Mouse (Mus musculus) spleen, postnatal 14 days (tissue): ENCODE data around the gene Zfp941.

Experiments used
- DNase-seq, 2 experiments: peaks; one replicate each; pipeline ENCODE4 v3.0.0; 2021 to 2022; ENCODE audit warnings: low spot score in 2 of 2

Zfp941 gene

GRCm38 (mm10) chr7:140840750-140841735, 19.1 kb upstream of the Zfp941 start:
- DNase-seq = no peak

- no peak for DNase-seq
Observed at GRCm38 (mm10) chr7:140839556-140839955, 17.6 kb upstream of the Zfp941 start.

DNA sequence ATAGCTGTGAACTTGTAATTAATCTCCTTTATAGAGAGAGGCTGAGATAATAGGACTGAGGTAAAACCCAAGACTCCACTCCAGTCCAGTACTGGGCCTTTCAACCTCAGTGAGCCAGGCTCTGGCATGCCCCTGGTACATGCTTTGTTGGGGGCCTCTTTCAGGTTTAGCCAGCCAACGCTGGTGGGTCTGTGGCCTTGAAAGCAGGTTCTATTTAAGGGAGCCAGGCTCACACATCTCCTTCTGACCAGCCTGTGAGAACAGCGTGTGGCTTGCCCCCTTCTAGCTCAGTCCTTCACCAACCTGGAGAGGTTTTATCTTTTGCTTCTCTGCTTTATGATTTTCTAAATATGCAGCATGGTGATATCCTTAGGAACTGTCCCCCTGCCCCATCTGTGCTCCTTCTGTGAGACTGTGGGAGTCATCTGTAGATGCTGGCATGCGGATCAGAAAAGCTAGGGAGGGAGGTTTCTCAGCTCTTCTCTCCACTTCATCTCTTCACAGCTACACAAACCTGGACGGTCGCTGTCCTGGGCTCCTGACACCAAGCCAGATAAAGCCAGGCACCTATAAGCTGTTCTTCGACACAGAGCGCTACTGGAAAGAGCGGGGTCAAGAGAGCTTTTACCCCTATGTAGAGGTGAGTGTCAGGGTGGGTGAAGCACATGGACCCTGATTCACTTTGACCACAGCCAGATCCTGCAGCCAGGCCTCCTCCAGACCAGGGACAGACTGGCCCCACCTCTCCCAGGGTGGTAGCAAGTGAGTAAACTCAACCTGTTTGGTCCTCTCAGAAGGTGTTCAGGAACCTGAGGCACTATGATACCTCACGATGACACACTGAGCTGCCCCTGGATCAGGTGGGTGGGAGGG, 14.5 kb upstream of the Zfp941 start:
- DNase-seq = no peak

DNA sequence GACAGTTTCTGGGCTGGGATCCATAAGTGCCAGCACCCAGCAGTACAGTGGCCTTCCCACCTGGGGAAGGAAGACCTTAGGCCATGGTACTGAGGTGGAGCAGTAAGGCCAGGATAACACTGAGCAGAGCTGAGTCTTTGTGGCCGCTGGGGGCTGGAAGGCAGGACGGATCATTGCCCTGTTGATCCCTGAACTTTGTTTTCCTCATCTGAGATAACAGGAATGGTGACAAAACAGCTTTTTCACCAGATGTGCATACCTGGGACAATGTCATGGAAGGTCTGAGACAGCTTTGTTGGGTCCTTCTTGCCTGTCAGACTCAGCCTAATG, 13.7 kb upstream of the Zfp941 start:
- no peak for DNase-seq

DNA sequence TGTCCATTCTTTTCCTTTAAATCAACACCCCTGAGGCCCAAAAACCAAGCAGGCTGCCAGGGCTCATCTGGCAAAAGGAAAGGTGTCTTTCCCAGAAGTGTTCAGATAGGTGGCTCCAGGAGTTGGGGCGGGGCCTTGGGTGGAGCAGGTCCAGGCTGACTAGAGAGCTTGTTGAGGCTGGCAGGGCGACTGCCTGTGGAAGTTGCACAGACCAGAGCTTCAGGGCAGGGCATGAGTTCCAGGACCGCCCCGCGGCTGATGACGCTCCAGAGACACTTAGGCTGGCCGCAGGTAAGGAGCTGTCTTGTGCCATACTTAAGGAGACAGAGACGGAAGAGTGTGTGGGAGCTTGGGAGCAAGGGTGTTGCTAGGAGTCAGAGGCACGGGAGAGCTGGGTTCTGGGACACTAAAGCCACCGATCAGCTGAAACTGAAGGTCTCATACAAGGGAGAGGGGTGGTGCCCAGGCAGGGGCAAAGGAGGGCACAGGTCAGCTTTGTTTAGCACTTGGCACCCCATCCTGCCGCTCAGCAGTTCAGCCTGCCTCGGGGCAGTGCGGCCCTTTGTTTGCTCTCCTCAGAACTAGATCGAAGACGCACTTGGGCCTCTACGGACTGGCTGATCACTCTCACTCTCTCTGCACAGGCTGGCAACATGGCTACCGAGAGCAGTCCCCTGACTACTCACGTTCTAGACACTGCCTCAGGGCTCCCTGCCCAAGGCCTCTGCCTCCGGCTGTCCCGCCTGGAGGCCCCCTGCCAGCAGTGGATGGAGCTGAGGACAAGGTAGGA, 13.2 kb upstream of the Zfp941 start, which contains the start of gene Urah:
Gene Urah (plus strand): TSS at position 51 of the 790 bp plus-strand sequence.
- DNase-seq = no peak

DNA sequence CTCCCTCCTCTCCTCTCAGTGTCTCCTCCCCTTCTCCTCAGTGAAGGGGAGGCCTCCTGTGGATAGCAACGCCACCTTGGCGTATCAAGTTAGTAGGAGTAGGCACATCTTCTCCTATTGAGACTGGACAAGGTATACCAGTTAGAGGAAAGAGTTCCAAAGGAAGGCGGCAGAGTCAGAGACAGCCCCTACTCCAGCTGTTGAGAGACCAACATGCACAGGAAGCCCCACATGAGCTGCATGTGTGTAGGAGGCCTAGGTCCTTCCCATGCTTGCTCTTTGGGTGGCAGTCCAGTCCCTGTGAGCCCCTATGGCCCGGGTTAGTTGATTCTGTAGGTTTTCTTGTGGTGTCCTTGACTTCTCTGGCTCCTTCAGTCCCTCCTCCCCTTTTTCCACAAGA, 11.4 kb upstream of the Zfp941 start:
- no peak for DNase-seq

GRCm38 (mm10) chr7:140831447-140831846, 9.5 kb upstream of the Zfp941 start:
- DNase-seq = no peak

DNA sequence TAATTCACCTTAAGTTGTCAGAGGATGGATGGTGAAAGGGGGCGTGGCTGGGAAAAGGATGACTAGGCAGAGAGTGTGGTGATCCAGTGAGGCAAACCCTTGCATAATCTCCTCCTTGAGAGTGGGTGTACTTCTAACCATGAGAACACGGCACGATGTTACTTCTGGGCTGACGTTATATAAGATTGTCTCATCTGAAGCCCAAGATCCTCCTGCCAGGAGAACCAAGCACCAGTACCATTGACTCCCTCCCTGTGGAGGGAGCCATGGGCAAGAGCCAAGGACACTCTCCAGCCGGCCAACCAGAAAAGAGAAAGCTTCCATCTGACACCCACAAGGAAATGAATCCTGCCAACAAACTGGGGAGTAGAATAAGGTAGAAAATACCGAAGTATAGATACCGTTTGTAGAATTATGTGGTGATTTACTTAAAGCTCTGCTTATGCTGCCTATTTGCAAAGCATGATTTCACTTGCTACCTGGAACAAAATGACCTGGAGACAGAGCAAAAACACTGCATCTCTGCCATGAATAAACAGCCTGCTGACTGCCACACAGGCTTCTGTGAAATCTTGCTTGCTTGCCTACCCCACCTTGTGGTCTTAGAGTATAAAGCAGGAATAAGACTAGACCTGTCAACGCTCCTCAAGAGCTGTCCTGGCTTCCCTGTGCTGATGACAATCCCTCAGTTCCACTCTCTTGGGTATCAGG, 6.3 kb upstream of the Zfp941 start:
- DNase-seq = no peak

DNA sequence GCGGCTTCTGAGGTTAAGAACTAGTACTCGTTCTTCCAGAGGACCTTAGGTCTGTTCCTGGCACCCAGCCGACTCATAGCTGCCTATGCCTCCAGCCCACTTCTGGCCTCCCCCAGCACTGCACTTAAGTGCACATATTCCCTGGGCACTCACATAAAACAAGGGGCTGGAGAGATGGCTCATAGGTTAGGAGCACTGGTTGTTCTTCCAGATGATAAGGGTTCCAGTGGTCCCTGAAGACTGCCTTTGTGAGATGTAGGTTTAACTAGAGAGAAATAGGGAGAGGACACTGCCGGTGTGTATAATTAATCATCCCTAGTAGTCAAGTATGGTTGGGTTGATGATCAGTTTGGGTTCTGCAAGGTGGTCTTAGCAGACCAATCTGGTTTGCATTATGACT, 753 bp upstream of the Zfp941 start:
- DNase-seq = no peak

DNA sequence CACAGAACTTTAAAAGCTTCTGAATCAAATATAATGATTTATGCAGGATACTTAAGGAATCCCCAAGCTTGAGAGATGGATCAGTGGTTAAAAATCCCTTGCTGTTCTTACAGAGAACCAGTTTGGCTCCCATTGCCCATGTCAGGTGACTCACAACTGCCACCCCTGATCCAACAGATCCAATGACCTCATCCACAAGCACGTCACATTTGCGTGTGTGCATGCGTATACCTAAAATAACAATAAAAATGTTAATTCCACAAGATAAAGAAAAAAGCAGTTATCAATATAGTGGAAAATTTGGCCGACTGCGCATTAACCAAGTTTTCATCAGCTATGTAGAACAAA, 699 bp downstream of the Zfp941 start:
- DNase-seq = no peak

GRCm38 (mm10) chr7:140820173-140820572, 1.8 kb downstream of the Zfp941 start:
- no peak for DNase-seq

- DNase-seq = no peak
Observed at GRCm38 (mm10) chr7:140812850-140813249, 9.1 kb downstream of the Zfp941 start.

- no peak for DNase-seq
Observed at GRCm38 (mm10) chr7:140811714-140812113, 10.3 kb downstream of the Zfp941 start.

- no peak for DNase-seq
Observed at GRCm38 (mm10) chr7:140810496-140810895, 11.5 kb downstream of the Zfp941 start.

- no peak for DNase-seq
Observed at GRCm38 (mm10) chr7:140805704-140806103, 16.3 kb downstream of the Zfp941 start.

DNA sequence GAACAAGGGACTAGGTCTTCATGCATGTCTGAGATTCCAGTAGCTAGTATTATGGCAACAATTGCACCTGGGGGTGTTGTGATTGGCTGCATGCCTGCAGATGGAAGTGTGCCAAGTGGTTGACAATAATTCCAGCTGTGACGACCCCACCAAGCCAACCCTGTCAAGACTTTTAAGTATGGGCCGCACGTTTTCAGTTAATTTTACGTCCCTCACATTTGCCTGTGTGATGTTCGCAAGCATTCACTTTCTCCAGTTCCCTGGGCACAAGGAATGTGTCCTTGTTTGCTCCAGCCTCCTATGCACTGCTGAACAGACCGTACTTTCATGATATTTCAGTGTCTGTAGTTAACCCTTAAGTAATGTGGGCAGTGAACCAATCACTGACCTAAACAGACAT, 19.3 kb downstream of the Zfp941 start:
- DNase-seq = no peak

GRCm38 (mm10) chr7:140798212-140798611, 23.8 kb downstream of the Zfp941 start:
- DNase-seq = no peak

DNA sequence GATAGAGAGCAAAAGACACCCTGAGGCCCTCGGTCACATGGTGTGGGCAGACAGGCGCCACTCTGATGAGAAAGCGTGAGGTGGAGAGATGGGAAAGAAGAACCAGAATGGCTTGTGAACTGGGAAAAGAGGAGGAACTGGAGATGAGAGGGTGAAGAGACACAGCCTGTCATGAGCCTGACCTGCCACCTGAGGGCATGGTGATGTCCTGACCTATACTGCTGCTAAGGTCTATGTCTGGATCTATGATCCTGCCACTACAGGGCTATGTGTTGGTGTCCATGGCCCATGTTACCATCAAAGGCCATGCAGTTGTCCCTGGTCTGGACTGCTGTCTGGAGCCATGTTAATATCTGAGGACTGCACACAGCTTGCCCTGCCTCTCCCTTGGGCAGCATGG, 24.4 kb downstream of the Zfp941 start:
- no peak for DNase-seq

- DNase-seq = no peak
Observed at GRCm38 (mm10) chr7:140793541-140793940, 28.4 kb downstream of the Zfp941 start.

DNA sequence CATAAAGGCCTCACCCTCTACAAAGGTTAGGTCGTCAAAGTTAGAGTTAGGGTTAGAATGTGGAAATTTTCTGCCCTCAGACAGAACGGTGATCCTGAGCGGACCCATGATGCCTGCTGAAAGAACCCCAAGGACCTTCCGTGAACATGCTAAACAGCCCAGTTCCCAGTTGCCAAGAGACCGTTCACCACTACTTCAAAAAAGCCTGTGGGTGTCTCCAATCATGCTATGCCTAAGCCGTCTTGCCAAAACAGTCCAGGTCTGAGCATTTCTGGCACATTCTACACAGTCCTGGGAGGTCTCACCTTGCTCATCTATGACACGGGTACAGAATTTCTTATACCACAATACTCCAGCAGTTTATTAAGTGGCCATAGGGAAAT, 33.9 kb downstream of the Zfp941 start:
- no peak for DNase-seq

DNA sequence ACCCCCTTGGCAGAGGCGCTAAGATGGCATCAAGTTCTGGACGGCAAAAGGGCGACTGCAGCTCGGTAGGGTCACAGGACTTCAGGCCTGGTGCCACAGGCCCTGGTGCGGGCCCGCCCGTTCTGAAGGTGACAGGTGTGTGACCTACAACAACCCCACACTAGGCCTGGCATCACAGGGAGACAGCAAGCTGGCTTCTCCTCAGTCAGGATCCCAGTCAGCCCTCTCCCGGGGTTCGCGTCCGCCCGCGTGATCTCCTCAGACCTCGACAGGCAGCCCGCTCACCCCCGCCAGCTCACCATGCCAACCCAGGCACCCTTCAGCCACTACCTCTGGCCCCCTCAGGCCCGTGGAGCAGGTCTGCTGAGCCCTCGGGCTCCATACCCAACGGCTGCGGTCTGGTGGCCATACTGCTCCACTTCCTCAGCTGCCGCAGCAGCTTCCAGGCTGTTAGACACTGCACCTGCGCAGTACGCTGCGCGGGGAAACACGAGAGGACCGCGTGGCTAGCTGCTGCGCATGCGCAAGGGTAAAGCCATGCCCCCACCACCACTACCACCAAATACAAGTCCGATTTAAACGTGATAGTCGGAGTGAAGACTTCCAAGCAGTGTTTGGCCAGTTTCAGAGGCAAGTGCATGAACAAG, 34.4 kb downstream of the Zfp941 start, which contains the start of gene Syce1:
Gene Syce1 (minus strand): TSS at position 447 of the 647 bp plus-strand sequence.
- DNase-seq = no peak
